In the genomic region with DNA sequence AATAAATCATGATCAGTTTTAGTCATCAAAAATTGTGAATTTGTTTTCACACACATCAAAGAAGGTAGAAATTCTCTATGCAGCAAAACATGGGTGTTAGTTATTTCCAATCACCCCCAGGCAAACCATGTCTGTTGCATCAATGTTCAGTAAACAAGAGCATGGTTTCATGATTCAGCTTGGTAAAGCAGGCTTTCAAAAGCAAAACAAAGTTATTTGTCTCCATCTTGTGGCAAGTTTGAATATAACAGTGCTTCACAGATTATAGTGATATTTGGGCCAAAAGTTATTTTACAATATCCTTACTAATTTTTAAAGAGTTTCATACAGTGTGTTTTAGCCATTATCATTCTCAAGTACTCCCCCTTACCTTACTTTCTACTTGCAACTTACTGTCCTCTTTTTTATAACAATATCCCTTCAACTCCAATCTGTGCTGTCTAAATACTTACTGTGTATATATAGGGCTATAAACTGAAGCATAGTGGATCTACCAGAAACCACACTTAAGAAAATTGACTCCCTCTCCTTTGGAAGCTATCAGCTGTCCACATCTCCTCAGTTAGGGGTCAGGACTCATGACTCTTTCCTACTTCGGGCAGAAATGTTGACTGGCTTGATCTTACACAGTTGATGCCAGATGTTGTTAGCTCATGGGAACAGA, we compare ENCODE assay signal across 9 mouse cellular contexts.
A peak's percentile ranks its signal among the peaks of the same experiment; 100 is the strongest.
DNase-seq lines count a peak whose midpoint lies in the region; ATAC-seq and TF ChIP-seq lines count a peak whose summit lies in the region.
"Had no signal": no experiment of that assay in that cellular context is flagged by ENCODE, and none has a peak within 500 bp of the region (broad histone marks: within the 10 kb centered on the region; RNA-seq: fewer than 3 reads in every experiment).

No protein-coding gene starts in this region.

- intact Hi-C loops in heart, postnatal 25 days (cut with DNase I), result no loop called here

- no peak overlapping the region for H3K9ac ChIP-seq in intestine, postnatal 0 days (ENCODE audit: low read depth, low read length)
- H3K9ac ChIP-seq in intestine, embryonic 16.5 days (ENCODE audit: low read depth, low read length), result no peak overlapping the region
- no peak overlapping the region for H3K9ac ChIP-seq in forebrain, embryonic 12.5 days
- no peak overlapping the region for H3K9ac ChIP-seq in midbrain, embryonic 15.5 days

- no peak overlapping the region for H3K27ac ChIP-seq in intestine, postnatal 0 days (ENCODE audit: low read depth, low read length)
- H3K27ac ChIP-seq in intestine, embryonic 16.5 days (ENCODE audit: low read length), result no peak overlapping the region
- H3K27ac ChIP-seq in forebrain, embryonic 12.5 days, result no peak overlapping the region
- H3K27ac ChIP-seq in midbrain, embryonic 15.5 days, result no peak overlapping the region
- H3K27ac ChIP-seq in thymus, adult 2 months (ENCODE audit: control insufficient read depth, insufficient read depth, low read length), result no peak overlapping the region

- no peak for ATAC-seq in intestine, postnatal 0 days
- no peak for ATAC-seq in intestine, embryonic 16.5 days
- peak; percentile 47; the same call in 1 of the 2 replicates for ATAC-seq in G1E (ENCODE audit: extremely low read depth, insufficient number of reproducible peaks, low FRiP score, poor library complexity, severe bottlenecking)
- peak; percentile 63 for ATAC-seq in forebrain, embryonic 12.5 days (ENCODE audit: low FRiP score)
- peak; percentile 75 for ATAC-seq in midbrain, embryonic 15.5 days (replicated peaks)

- WGBS in intestine, postnatal 0 days, result 31% methylated on average over 1 of the region's 1 CpGs
- 35% methylated on average over 1 of the region's 1 CpGs for WGBS in intestine, embryonic 16.5 days
- WGBS in forebrain, embryonic 12.5 days, result 83% methylated on average over 1 of the region's 1 CpGs
- WGBS in midbrain, embryonic 15.5 days, result 66% methylated on average over 1 of the region's 1 CpGs
- 72% methylated on average over 1 of the region's 1 CpGs for WGBS in thymus, adult 2 months

- no peaks in the 10 kb centered on the region for H3K9me3 ChIP-seq in intestine, postnatal 0 days (ENCODE audit: control insufficient read depth)
- H3K9me3 ChIP-seq in intestine, embryonic 16.5 days (ENCODE audit: control insufficient read depth, low read length), result no peaks in the 10 kb centered on the region
- no peaks in the 10 kb centered on the region for H3K9me3 ChIP-seq in G1E (replicated peaks)
- H3K9me3 ChIP-seq in forebrain, embryonic 12.5 days, result no peaks in the 10 kb centered on the region
- no peaks in the 10 kb centered on the region for H3K9me3 ChIP-seq in midbrain, embryonic 15.5 days

- no peaks in the 10 kb centered on the region for H3K4me1 ChIP-seq in intestine, postnatal 0 days (replicated peaks; ENCODE audit: control insufficient read depth, insufficient read depth, low read length)
- H3K4me1 ChIP-seq in intestine, embryonic 16.5 days (ENCODE audit: control insufficient read depth, insufficient read depth, low read length), result no peaks in the 10 kb centered on the region
- 0 out of 2 replicates have a peak, but pooled peaks cover 2% of the 10 kb centered on the region for H3K4me1 ChIP-seq in G1E (ENCODE audit: insufficient read depth, low read depth, low read length)
- H3K4me1 ChIP-seq in forebrain, embryonic 12.5 days, result no peaks in the 10 kb centered on the region
- no peaks in the 10 kb centered on the region for H3K4me1 ChIP-seq in midbrain, embryonic 15.5 days
- H3K4me1 ChIP-seq in thymus, adult 2 months (replicated peaks; ENCODE audit: control insufficient read depth, insufficient read depth, low read length), result no peaks in the 10 kb centered on the region

- H3K4me3 ChIP-seq in intestine, postnatal 0 days (ENCODE audit: low read depth, low read length), result no peak overlapping the region
- no peak overlapping the region for H3K4me3 ChIP-seq in intestine, embryonic 16.5 days (ENCODE audit: low read length)
- H3K4me3 ChIP-seq in G1E (ENCODE audit: low read depth, low read length), result no peak overlapping the region
- no peak overlapping the region for H3K4me3 ChIP-seq in forebrain, embryonic 12.5 days (replicated peaks)
- H3K4me3 ChIP-seq in midbrain, embryonic 15.5 days, result no peak overlapping the region
- H3K4me3 ChIP-seq in thymus, adult 2 months (ENCODE audit: control insufficient read depth, insufficient read depth, low read length), result no peak overlapping the region

- H3K27me3 ChIP-seq in intestine, postnatal 0 days (replicated peaks; ENCODE audit: control insufficient read depth, insufficient read depth, low read length), result no peaks in the 10 kb centered on the region
- H3K27me3 ChIP-seq in intestine, embryonic 16.5 days (replicated peaks; ENCODE audit: control insufficient read depth, insufficient read depth, low read length), result no peaks in the 10 kb centered on the region
- no peaks in the 10 kb centered on the region for H3K27me3 ChIP-seq in G1E (ENCODE audit: insufficient read depth, low read length)
- no peaks in the 10 kb centered on the region for H3K27me3 ChIP-seq in forebrain, embryonic 12.5 days
- no peaks in the 10 kb centered on the region for H3K27me3 ChIP-seq in midbrain, embryonic 15.5 days (replicated peaks)
- no peaks in the 10 kb centered on the region for H3K27me3 ChIP-seq in thymus, adult 2 months (ENCODE audit: control insufficient read depth, insufficient read depth, low read length)

- peak; percentile 61 for TF ChIP-seq CTCF in intestine, postnatal 0 days (IDR thresholded peaks at IDR 0.05; ENCODE audit: low read depth)
- no peak for TF ChIP-seq CTCF in G1E (IDR thresholded peaks at IDR 0.05; ENCODE audit: low read depth, low read length)
- TF ChIP-seq CTCF in thymus, adult 2 months (IDR thresholded peaks at IDR 0.05; ENCODE audit: borderline replicate concordance, control insufficient read depth, extremely low read depth, insufficient read depth, low read length, poor library complexity), result no peak

- TF ChIP-seq POLR2A in thymus, adult 2 months (IDR thresholded peaks at IDR 0.05; ENCODE audit: control insufficient read depth, extremely low read depth, insufficient read depth, low read length, poor library complexity), result no peak

- no peaks in the 10 kb centered on the region for H3K36me3 ChIP-seq in intestine, postnatal 0 days (ENCODE audit: control insufficient read depth, insufficient read depth)
- no peaks in the 10 kb centered on the region for H3K36me3 ChIP-seq in intestine, embryonic 16.5 days (ENCODE audit: control insufficient read depth, insufficient read depth, low read length)
- H3K36me3 ChIP-seq in G1E (replicated peaks), result no peaks in the 10 kb centered on the region
- H3K36me3 ChIP-seq in forebrain, embryonic 12.5 days (replicated peaks), result no peaks in the 10 kb centered on the region
- H3K36me3 ChIP-seq in midbrain, embryonic 15.5 days (replicated peaks), result no peaks in the 10 kb centered on the region
- no peaks in the 10 kb centered on the region for H3K36me3 ChIP-seq in thymus, adult 2 months (ENCODE audit: control insufficient read depth, insufficient read depth, low read length)

- no peak overlapping the region for H3K4me2 ChIP-seq in intestine, postnatal 0 days (replicated peaks; ENCODE audit: low read depth)
- no peak overlapping the region for H3K4me2 ChIP-seq in intestine, embryonic 16.5 days (ENCODE audit: low read depth, low read length)
- H3K4me2 ChIP-seq in forebrain, embryonic 12.5 days, result no peak overlapping the region
- H3K4me2 ChIP-seq in midbrain, embryonic 15.5 days, result no peak overlapping the region

- no peak for DNase-seq in G1E (ENCODE audit: low spot score)
- no peak for DNase-seq in heart, postnatal 25 days (ENCODE audit: low spot score)
- no peak for DNase-seq in heart, adult 9 months (ENCODE audit: low spot score in 2 of 2)
- DNase-seq in thymus, adult 2 months, result no peak
- DNase-seq: kidney, postnatal 25 days had no signal

Comparison
In these comparisons a context has a peak if more than half of its experiments do, and no peak if none do; other contexts are left out.
1. ATAC-seq: peak in G1E (single experiment), forebrain, embryonic 12.5 days (single experiment) and midbrain, embryonic 15.5 days (single experiment); none in intestine, postnatal 0 days (single experiment) and intestine, embryonic 16.5 days (single experiment).